Mouse (Mus musculus): Measurements from ENCODE around the gene Cldn18.

Cldn18 gene

DNA sequence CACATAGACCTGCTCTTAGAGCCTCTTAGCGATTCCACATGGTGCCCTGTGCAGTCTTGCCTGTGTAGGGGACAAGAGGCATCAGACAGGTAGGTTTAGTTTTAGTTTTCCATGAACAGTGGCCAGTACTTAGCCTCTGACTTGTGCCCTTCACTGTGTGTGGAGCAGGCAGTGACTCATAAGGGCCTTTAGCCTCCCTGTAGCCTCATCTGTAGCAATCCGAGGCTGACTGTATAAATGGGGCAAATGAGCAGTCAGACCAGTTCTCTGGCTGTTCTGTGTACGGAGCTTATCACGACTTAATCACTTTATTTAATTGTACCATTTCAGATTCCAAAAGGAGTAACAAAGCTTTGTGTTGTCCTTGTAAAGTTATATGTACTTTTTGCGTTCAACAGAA is 77.1 kb downstream of the Cldn18 start:
- H3K9me3 ChIP-seq (ENCODE audit: low read length) = no peaks in the 10 kb centered on the region
- peaks cover 9% of the 10 kb centered on the region for H3K36me3 ChIP-seq (ENCODE audit: insufficient read depth, low read length)
- peaks cover 9% of the 10 kb centered on the region; the same call in 1 of the 2 replicates for H3K4me1 ChIP-seq (replicated peaks; ENCODE audit: low read depth, low read length)
- TF ChIP-seq NANOG (IDR thresholded peaks at IDR 0.05; ENCODE audit: borderline replicate concordance, low read length) (no peak), POU5F1 (IDR thresholded peaks at IDR 0.05; ENCODE audit: borderline replicate concordance, low read length) (no peak), CTCF (conservative IDR thresholded peaks at IDR 0.05; ENCODE audit: low read length) (no peak)
- no peak overlapping the region for H3K4me3 ChIP-seq (replicated peaks; ENCODE audit: low read length)
- no peaks in the 10 kb centered on the region for H3K27me3 ChIP-seq (ENCODE audit: insufficient read depth, low read length)

Data from E14TG2a.4 (cell line).